Mouse (Mus musculus): ENCODE results near the gene Me1. TPM values are rescaled to one million over a fixed set of nuclear protein-coding genes. Genes with fewer than 3 reads are reported as not detected.

Gene Me1
- polyA plus RNA-seq (2016; fragmentation: Nextera tagmentation; extraction: Ambion mirVana), result 9.9 and 10.9 TPM in 2 replicates

GRCm38 (mm10) chr9:86695818-86696261 lies at the start of gene Me1:
Gene Me1, minus strand, starts transcription at chr9:86695953.
- WGBS, result under 1% methylated on average over 42 of the region's 46 CpGs
- peaks cover 10% of the 10 kb centered on the region for H3K4me1 ChIP-seq
- peak within 1 kb of the TSS; percentile 81 for H3K4me3 ChIP-seq
- DNase-seq (ENCODE audit: low spot score), result no peak
- H3K9me3 ChIP-seq (replicated peaks), result no peaks in the 10 kb centered on the region
- peak within 1 kb of the TSS; percentile 85 for H3K27ac ChIP-seq (replicated peaks)
- H3K27me3 ChIP-seq (ENCODE audit: low read depth, poor library complexity, severe bottlenecking), result peaks cover 23% of the 10 kb centered on the region
- no peaks in the 10 kb centered on the region for H3K36me3 ChIP-seq

- peaks cover 16% of the 10 kb centered on the region for H3K27me3 ChIP-seq (ENCODE audit: low read depth, poor library complexity, severe bottlenecking)
- H3K4me3 ChIP-seq, result peak overlapping the region; percentile 51
- peaks cover 32% of the 10 kb centered on the region for H3K4me1 ChIP-seq
- H3K36me3 ChIP-seq, result no peaks in the 10 kb centered on the region
- WGBS, result 33% methylated on average over 5 of the region's 5 CpGs
- no peak overlapping the region for H3K27ac ChIP-seq (replicated peaks)
- DNase-seq (ENCODE audit: low spot score), result no peak
- no peaks in the 10 kb centered on the region for H3K9me3 ChIP-seq (replicated peaks)
Measured at GRCm38 (mm10) chr9:86744041-86744440, 48.3 kb upstream of the Me1 start.

DNA sequence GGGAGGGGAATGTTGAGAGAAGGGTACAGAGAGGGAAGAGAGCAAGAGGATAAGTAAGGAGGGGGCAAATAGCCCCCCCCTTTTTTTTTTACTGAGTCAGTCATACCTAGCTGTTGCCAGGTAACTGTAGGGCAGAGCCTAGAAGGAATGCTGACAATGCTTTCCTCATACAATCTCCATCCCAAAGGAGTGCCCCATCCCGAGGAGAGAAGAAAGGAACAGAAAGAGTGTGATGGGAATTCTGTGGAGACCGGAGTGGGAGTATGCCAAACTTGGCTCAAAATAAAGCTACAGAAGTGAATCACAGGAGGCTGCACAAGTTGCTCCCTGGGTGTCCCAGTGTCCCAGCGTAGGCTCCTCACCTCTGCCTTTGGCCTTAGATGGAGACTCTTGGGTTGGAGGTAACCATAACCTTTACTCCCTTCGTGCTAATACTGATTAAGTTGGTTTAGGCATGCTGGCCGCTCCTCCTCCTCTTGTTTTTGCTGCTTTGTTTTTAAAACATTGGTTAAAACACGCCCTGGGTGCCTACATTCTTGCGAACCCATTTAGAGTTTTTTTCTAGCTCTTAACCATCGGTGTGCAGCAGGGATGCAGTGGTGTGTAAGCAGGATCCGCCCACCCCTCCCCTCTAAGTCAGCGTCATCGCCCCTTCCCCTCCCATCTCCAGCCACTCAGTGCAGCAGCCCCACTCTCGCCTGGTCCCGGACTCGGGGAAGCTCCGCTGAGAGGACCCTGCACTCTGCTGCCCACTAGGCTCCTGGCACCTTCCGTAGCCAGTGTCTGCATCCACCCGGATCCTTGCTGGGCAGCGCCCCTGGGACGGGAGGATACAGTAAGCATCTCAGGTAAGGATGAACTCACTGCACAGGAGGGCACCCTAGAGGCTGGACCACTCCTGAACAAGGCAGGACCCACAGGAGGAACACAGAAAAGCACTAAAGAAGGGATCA lies 47.5 kb upstream of the Me1 start, which contains the start of gene Prss35:
Gene Prss35, plus strand, starts transcription at position 691 of the 953 bp plus-strand sequence.
- whole genome bisulfite sequencing, result 2% methylated on average over 19 of the region's 19 CpGs
- H3K27me3 ChIP-seq (ENCODE audit: low read depth, poor library complexity, severe bottlenecking), result peaks cover 16% of the 10 kb centered on the region
- peak; percentile 67 for DNase-seq (ENCODE audit: low spot score)
- H3K4me1 ChIP-seq, result peaks cover 34% of the 10 kb centered on the region
- H3K4me3 ChIP-seq, result peak within 1 kb of the TSS; percentile 51
- H3K27ac ChIP-seq (replicated peaks), result no peak within 1 kb of the TSS; the same call in 1 of the 2 replicates
- H3K36me3 ChIP-seq, result no peaks in the 10 kb centered on the region
- H3K9me3 ChIP-seq (replicated peaks), result no peaks in the 10 kb centered on the region

DNA sequence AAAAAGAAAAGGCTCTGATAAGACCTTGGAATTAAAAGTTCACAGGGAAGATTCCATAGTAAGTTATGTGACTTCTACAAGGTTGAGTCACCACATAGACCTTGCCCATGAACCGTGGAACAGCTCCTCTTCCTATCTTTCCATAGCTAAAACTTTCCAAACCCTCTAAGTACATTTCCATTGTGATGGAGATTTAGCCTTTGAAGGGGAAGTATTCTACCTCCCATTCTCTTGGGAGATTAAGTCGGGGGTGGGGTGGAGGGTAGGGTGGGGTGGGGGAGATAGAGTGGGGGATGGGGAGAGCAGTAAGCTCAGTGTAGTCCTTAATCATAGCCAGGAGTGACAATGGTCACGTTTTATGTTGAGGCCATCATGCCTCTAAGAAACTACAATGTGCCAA lies 44.2 kb upstream of the Me1 start:
- no peak for DNase-seq (ENCODE audit: low spot score)
- no peaks in the 10 kb centered on the region for H3K9me3 ChIP-seq (replicated peaks)
- H3K4me1 ChIP-seq, result peaks cover 34% of the 10 kb centered on the region
- peaks cover 12% of the 10 kb centered on the region for H3K27me3 ChIP-seq (ENCODE audit: low read depth, poor library complexity, severe bottlenecking)
- H3K36me3 ChIP-seq, result no peaks in the 10 kb centered on the region
- no peak overlapping the region for H3K4me3 ChIP-seq
- WGBS, result 11% methylated on average over 3 of the region's 3 CpGs
- no peak overlapping the region for H3K27ac ChIP-seq (replicated peaks)

DNA sequence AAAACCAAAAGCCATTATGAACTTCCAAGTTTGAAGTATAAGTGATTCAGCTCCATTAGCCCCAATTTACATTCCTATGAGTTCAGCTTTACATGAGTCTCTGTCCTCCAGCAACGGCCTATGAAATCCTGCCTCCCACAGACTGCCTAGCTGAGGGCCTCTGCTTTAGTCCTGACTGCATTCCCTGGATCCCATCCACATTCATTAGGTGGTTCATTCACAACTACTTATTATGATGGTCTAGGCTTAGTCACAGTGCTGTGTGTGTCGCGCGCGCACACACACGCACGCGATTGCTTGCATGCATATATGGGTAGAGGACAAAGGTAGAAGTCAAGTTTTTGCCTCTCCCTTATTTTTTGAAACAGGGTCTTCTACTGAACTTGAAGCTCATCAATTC lies 43.0 kb upstream of the Me1 start:
- Histone ChIP-seq H3K27me3 (ENCODE audit: low read depth, poor library complexity, severe bottlenecking) (0 out of 2 replicates have a peak, but pooled peaks cover under 1% of the 10 kb centered on the region), H3K4me1 (peaks cover 32% of the 10 kb centered on the region), H3K9me3 (replicated peaks) (no peaks in the 10 kb centered on the region), H3K27ac (replicated peaks) (no peak overlapping the region), H3K36me3 (no peaks in the 10 kb centered on the region), H3K4me3 (no peak overlapping the region)
- DNase-seq (ENCODE audit: low spot score), result no peak
- 97% methylated on average over 8 of the region's 8 CpGs for WGBS

- Histone ChIP-seq H3K27ac (replicated peaks) (no peak overlapping the region), H3K9me3 (replicated peaks) (no peaks in the 10 kb centered on the region), H3K27me3 (ENCODE audit: low read depth, poor library complexity, severe bottlenecking) (no peaks in the 10 kb centered on the region), H3K36me3 (no peaks in the 10 kb centered on the region), H3K4me3 (no peak overlapping the region), H3K4me1 (peaks cover 25% of the 10 kb centered on the region)
- 93% methylated on average over 1 of the region's 1 CpGs for WGBS
- DNase-seq (ENCODE audit: low spot score), result no peak
Measured at GRCm38 (mm10) chr9:86738067-86738466, 42.3 kb upstream of the Me1 start.

DNA sequence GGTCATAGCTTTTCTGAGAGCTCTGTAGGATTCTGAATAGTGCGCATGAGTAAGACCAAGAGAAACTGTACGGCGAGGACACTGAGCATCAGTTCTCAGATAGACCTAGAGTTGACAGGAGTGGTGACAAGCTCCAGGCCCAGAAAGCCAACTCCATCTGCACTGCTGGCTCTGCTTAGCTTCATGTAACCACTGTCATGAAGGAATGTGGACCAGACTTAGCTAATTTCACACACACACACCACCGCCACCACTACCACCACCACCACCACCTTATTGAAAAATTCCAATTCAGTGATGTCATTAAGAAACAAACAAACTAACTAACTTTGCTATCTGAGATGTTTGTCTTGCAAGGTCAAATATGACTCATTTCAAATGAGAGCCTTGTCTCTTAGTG lies 41.2 kb upstream of the Me1 start:
- H3K36me3 ChIP-seq, result no peaks in the 10 kb centered on the region
- no peak overlapping the region for H3K4me3 ChIP-seq
- DNase-seq (ENCODE audit: low spot score), result no peak
- H3K27ac ChIP-seq (replicated peaks), result no peak overlapping the region
- H3K4me1 ChIP-seq, result peaks cover 18% of the 10 kb centered on the region
- over 99% methylated on average over 4 of the region's 4 CpGs for WGBS
- no peaks in the 10 kb centered on the region for H3K27me3 ChIP-seq (ENCODE audit: low read depth, poor library complexity, severe bottlenecking)
- no peaks in the 10 kb centered on the region for H3K9me3 ChIP-seq (replicated peaks)

GRCm38 (mm10) chr9:86734795-86735194 lies 39.0 kb upstream of the Me1 start:
- 81% methylated on average over 9 of the region's 9 CpGs for WGBS
- Histone ChIP-seq H3K27ac (replicated peaks) (no peak overlapping the region), H3K4me1 (peaks cover 10% of the 10 kb centered on the region), H3K36me3 (no peaks in the 10 kb centered on the region), H3K4me3 (no peak overlapping the region), H3K9me3 (replicated peaks) (no peaks in the 10 kb centered on the region), H3K27me3 (ENCODE audit: low read depth, poor library complexity, severe bottlenecking) (no peaks in the 10 kb centered on the region)
- no peak for DNase-seq (ENCODE audit: low spot score)

- H3K4me3 ChIP-seq, result no peak overlapping the region
- H3K36me3 ChIP-seq, result no peaks in the 10 kb centered on the region
- no peaks in the 10 kb centered on the region for H3K9me3 ChIP-seq (replicated peaks)
- peaks cover 6% of the 10 kb centered on the region; the same call in 1 of the 2 replicates for H3K4me1 ChIP-seq
- DNase-seq (ENCODE audit: low spot score), result no peak
- no peaks in the 10 kb centered on the region for H3K27me3 ChIP-seq (ENCODE audit: low read depth, poor library complexity, severe bottlenecking)
- no peak overlapping the region for H3K27ac ChIP-seq (replicated peaks)
Measured at GRCm38 (mm10) chr9:86734357-86734756, 38.6 kb upstream of the Me1 start.

DNA sequence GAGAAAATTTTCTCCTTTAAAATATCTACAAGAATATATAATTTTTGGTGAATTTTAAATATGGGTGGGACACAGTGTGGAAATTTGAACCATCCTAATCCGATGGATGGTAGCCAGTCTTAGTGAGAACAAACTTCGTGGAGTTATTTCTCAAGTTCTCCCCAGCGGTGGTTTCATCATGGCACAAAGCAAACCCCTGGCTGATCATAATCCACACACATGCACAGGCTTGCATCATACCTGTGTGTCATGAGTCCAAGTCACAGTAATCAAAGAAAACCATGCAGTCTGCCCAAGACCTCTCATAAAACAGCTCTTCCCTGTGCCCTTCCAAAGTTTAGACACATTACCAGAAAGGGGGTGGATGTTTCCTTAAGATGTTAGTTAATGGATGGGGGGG lies 34.1 kb upstream of the Me1 start:
- DNase-seq (ENCODE audit: low spot score), result no peak
- no peak overlapping the region for H3K4me3 ChIP-seq
- 91% methylated on average over 3 of the region's 3 CpGs for WGBS
- H3K9me3 ChIP-seq (replicated peaks), result no peaks in the 10 kb centered on the region
- H3K27me3 ChIP-seq (ENCODE audit: low read depth, poor library complexity, severe bottlenecking), result no peaks in the 10 kb centered on the region
- no peaks in the 10 kb centered on the region for H3K4me1 ChIP-seq
- no peaks in the 10 kb centered on the region for H3K36me3 ChIP-seq
- no peak overlapping the region for H3K27ac ChIP-seq (replicated peaks)

DNA sequence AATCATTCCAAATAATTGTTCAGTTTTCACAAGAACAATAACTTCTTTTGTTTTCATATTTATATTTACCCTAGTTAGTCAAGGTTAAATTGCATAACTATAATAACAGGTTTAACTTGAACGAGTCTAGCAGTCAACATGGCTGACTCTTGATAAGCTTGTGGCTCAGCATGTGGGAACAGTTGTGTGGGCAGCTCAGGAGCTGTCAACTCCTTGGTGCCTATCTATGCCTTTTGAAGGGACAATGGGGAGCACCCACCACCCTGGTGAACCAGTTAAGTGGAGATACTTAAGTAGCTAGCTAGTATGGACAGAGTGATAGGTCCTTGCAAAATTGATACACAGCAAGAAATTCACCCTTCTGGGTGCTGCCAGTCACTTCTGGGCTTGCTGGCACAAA lies 33.3 kb upstream of the Me1 start:
- no peaks in the 10 kb centered on the region for H3K4me1 ChIP-seq
- H3K27ac ChIP-seq (replicated peaks), result no peak overlapping the region
- 72% methylated on average over 1 of the region's 1 CpGs for WGBS
- no peak overlapping the region for H3K4me3 ChIP-seq
- H3K9me3 ChIP-seq (replicated peaks), result no peaks in the 10 kb centered on the region
- no peaks in the 10 kb centered on the region for H3K36me3 ChIP-seq
- H3K27me3 ChIP-seq (ENCODE audit: low read depth, poor library complexity, severe bottlenecking), result no peaks in the 10 kb centered on the region
- DNase-seq (ENCODE audit: low spot score), result no peak

- Histone ChIP-seq H3K4me3 (no peak overlapping the region), H3K4me1 (no peaks in the 10 kb centered on the region), H3K9me3 (replicated peaks) (no peaks in the 10 kb centered on the region), H3K27me3 (ENCODE audit: low read depth, poor library complexity, severe bottlenecking) (no peaks in the 10 kb centered on the region), H3K36me3 (no peaks in the 10 kb centered on the region), H3K27ac (replicated peaks) (no peak overlapping the region)
- DNase-seq (ENCODE audit: low spot score), result no peak
- WGBS, result 89% methylated on average over 10 of the region's 10 CpGs
Measured at GRCm38 (mm10) chr9:86728214-86728814, 32.6 kb upstream of the Me1 start.

DNA sequence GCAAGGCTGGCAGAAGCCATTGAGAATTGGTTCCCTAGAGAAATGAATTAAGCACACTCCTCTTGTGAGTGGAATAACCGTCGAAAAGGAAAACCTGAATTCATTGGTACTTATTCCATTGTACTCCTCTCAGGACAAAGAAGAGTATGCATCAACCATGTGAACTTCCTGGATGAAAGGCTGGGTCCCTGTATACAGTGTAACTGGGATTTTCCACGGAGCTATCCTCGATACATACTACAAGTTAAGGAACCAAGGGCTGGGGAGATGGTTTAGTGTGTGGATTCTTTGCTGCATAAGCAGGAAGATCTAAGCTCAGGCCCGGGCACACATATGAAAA lies 30.6 kb upstream of the Me1 start:
- H3K9me3 ChIP-seq (replicated peaks), result no peaks in the 10 kb centered on the region

More for the DNA sequence above, 30.6 kb upstream of the Me1 start:
- no peak for DNase-seq (ENCODE audit: low spot score)
- no peaks in the 10 kb centered on the region for H3K27me3 ChIP-seq (ENCODE audit: low read depth, poor library complexity, severe bottlenecking)
- WGBS, result 86% methylated on average over 5 of the region's 5 CpGs
- H3K36me3 ChIP-seq, result no peaks in the 10 kb centered on the region
- H3K27ac ChIP-seq (replicated peaks), result no peak overlapping the region
- H3K4me3 ChIP-seq, result no peak overlapping the region
- H3K4me1 ChIP-seq, result peaks cover 2% of the 10 kb centered on the region; the same call in 1 of the 2 replicates

All from midbrain, embryonic 10.5 days (tissue).